19 mouse cellular contexts compared by ENCODE assay signal in the genomic region with DNA sequence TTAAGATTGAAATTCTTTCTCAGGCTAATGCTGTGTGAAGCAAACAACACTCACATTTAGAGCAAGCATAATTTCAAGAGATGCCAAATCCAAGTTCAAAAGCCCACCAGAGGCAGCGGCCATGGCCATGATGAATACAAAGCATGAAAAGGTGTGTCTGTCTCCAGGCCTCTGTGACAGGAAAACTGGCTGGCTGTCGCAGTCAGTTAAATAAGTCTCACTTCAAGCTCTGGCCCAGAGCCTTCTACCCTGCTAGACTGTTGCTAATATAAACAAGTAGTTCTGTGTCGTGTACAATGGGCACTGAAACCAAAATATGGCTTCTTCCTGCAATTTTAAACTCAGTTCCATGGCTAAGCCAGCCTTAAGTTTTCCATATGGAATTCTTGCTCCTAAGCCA.
A peak's percentile ranks its signal among the peaks of the same experiment; 100 is the strongest.
DNase-seq lines count a peak whose midpoint lies in the region; ATAC-seq and TF ChIP-seq lines count a peak whose summit lies in the region.
"Had no signal": no experiment of that assay in that cellular context is flagged by ENCODE, and none has a peak within 500 bp of the region (broad histone marks: within the 10 kb centered on the region; RNA-seq: fewer than 3 reads in every experiment).

No protein-coding gene starts in this region.

- H3K4me1 ChIP-seq in forebrain, embryonic 11.5 days (replicated peaks; ENCODE audit: control insufficient read depth, insufficient read depth, low read length), result no peaks in the 10 kb centered on the region
- peaks cover 6% of the 10 kb centered on the region; the same call in 1 of the 2 replicates for H3K4me1 ChIP-seq in forebrain, embryonic 13.5 days
- H3K4me1 ChIP-seq in hindbrain, postnatal 0 days (ENCODE audit: insufficient read depth, low read length), result no peaks in the 10 kb centered on the region
- peaks cover 15% of the 10 kb centered on the region; the same call in 1 of the 2 replicates for H3K4me1 ChIP-seq in hindbrain, embryonic 12.5 days
- no peaks in the 10 kb centered on the region for H3K4me1 ChIP-seq in midbrain, embryonic 11.5 days (ENCODE audit: control insufficient read depth, insufficient read depth, low read length)
- H3K4me1 ChIP-seq in midbrain, embryonic 10.5 days, result peaks cover 8% of the 10 kb centered on the region; the same call in 1 of the 2 replicates
- H3K4me1 ChIP-seq in embryonic facial prominence, embryonic 13.5 days, result peaks cover 11% of the 10 kb centered on the region
- no peaks in the 10 kb centered on the region for H3K4me1 ChIP-seq in heart, embryonic 11.5 days (ENCODE audit: control insufficient read depth, insufficient read depth, low read length)
- H3K4me1 ChIP-seq: heart, embryonic 12.5 days had no signal

- H3K27ac ChIP-seq in forebrain, embryonic 11.5 days (ENCODE audit: low read depth, low read length), result no peak overlapping the region
- no peak overlapping the region for H3K27ac ChIP-seq in forebrain, embryonic 13.5 days
- H3K27ac ChIP-seq in hindbrain, postnatal 0 days, result no peak overlapping the region
- no peak overlapping the region for H3K27ac ChIP-seq in hindbrain, embryonic 12.5 days
- H3K27ac ChIP-seq in midbrain, embryonic 11.5 days (ENCODE audit: low read depth, low read length), result no peak overlapping the region
- H3K27ac ChIP-seq in midbrain, embryonic 10.5 days (replicated peaks), result no peak overlapping the region
- H3K27ac ChIP-seq in embryonic facial prominence, embryonic 13.5 days, result peak overlapping the region; percentile 69; the same call in 1 of the 2 replicates
- H3K27ac ChIP-seq in heart, embryonic 11.5 days (ENCODE audit: low read depth, low read length), result no peak overlapping the region
- H3K27ac ChIP-seq: heart, adult 2 months; hindbrain, embryonic 10.5 days; hindbrain, embryonic 15.5 days had no signal

- 70% methylated on average over 3 of the region's 3 CpGs for WGBS in forebrain, embryonic 11.5 days
- 55% methylated on average over 3 of the region's 3 CpGs for WGBS in forebrain, embryonic 13.5 days
- 42% methylated on average over 3 of the region's 3 CpGs for WGBS in hindbrain, postnatal 0 days
- WGBS in hindbrain, embryonic 12.5 days, result 76% methylated on average over 3 of the region's 3 CpGs
- 61% methylated on average over 3 of the region's 3 CpGs for WGBS in midbrain, embryonic 11.5 days
- 73% methylated on average over 3 of the region's 3 CpGs for WGBS in midbrain, embryonic 10.5 days
- WGBS in embryonic facial prominence, embryonic 13.5 days, result 41% methylated on average over 3 of the region's 3 CpGs
- WGBS in heart, embryonic 11.5 days (ENCODE audit: insufficient replicate concordance), result 61% methylated on average over 3 of the region's 3 CpGs

- ATAC-seq in forebrain, embryonic 11.5 days (replicated peaks; ENCODE audit: low FRiP score), result no peak
- no peak for ATAC-seq in forebrain, embryonic 13.5 days
- no peak for ATAC-seq in hindbrain, postnatal 0 days
- ATAC-seq in hindbrain, embryonic 12.5 days (ENCODE audit: low FRiP score), result no peak
- no peak for ATAC-seq in midbrain, embryonic 11.5 days (ENCODE audit: low FRiP score)
- ATAC-seq in embryonic facial prominence, embryonic 13.5 days (ENCODE audit: insufficient number of reproducible peaks, insufficient read depth, low FRiP score, low TSS enrichment, low read depth), result no peak
- no peak for ATAC-seq in heart, embryonic 11.5 days (replicated peaks; ENCODE audit: insufficient number of reproducible peaks, low FRiP score, low TSS enrichment)
- ATAC-seq: inflammation-experienced regulatory T-cells, adult 6 months; intestine, postnatal 0 days had no signal

- no peaks in the 10 kb centered on the region for H3K36me3 ChIP-seq in forebrain, embryonic 11.5 days (ENCODE audit: control insufficient read depth, insufficient read depth, low read length)
- no peaks in the 10 kb centered on the region for H3K36me3 ChIP-seq in forebrain, embryonic 13.5 days (ENCODE audit: poor library complexity, severe bottlenecking)
- H3K36me3 ChIP-seq in hindbrain, postnatal 0 days (ENCODE audit: insufficient read depth, low read length), result no peaks in the 10 kb centered on the region
- no peaks in the 10 kb centered on the region for H3K36me3 ChIP-seq in hindbrain, embryonic 12.5 days
- no peaks in the 10 kb centered on the region for H3K36me3 ChIP-seq in midbrain, embryonic 11.5 days (ENCODE audit: control insufficient read depth, insufficient read depth, low read length)
- H3K36me3 ChIP-seq in midbrain, embryonic 10.5 days, result no peaks in the 10 kb centered on the region
- H3K36me3 ChIP-seq in embryonic facial prominence, embryonic 13.5 days, result peaks cover 12% of the 10 kb centered on the region; the same call in 1 of the 2 replicates
- H3K36me3 ChIP-seq in heart, embryonic 11.5 days (ENCODE audit: control insufficient read depth, insufficient read depth, low read length), result no peaks in the 10 kb centered on the region
- H3K36me3 ChIP-seq: heart, embryonic 12.5 days; hindbrain, embryonic 15.5 days had no signal

- TF ChIP-seq CTCF in hindbrain, postnatal 0 days (IDR thresholded peaks at IDR 0.05; ENCODE audit: low read depth), result no peak

- H3K4me3 ChIP-seq in forebrain, embryonic 11.5 days (ENCODE audit: low read depth, low read length), result no peak overlapping the region
- no peak overlapping the region for H3K4me3 ChIP-seq in forebrain, embryonic 13.5 days
- no peak overlapping the region for H3K4me3 ChIP-seq in hindbrain, postnatal 0 days (ENCODE audit: low read length)
- no peak overlapping the region for H3K4me3 ChIP-seq in hindbrain, embryonic 12.5 days
- no peak overlapping the region for H3K4me3 ChIP-seq in midbrain, embryonic 11.5 days (ENCODE audit: low read depth, low read length)
- no peak overlapping the region for H3K4me3 ChIP-seq in midbrain, embryonic 10.5 days
- H3K4me3 ChIP-seq in embryonic facial prominence, embryonic 13.5 days, result no peak overlapping the region
- H3K4me3 ChIP-seq in heart, embryonic 11.5 days (ENCODE audit: low read depth, low read length), result no peak overlapping the region
- H3K4me3 ChIP-seq: heart, adult 2 months; heart, embryonic 12.5 days; hindbrain, embryonic 10.5 days; hindbrain, embryonic 15.5 days had no signal

- peak; percentile 51 for DNase-seq in forebrain, embryonic 11.5 days (ENCODE audit: low spot score)
- DNase-seq in hindbrain, postnatal 0 days (ENCODE audit: low spot score), result peak; percentile 38
- peak; percentile 57 for DNase-seq in midbrain, embryonic 11.5 days (ENCODE audit: low spot score, missing footprints)
- no peak for DNase-seq in midbrain, embryonic 10.5 days (ENCODE audit: low spot score)
- DNase-seq: adrenal gland, postnatal 10 days; cerebellum, adult 11-12 months; cerebellum, adult 9-10 months; cerebellum, postnatal 25 days; gastrocnemius, postnatal 14 days; heart, adult 2 months had no signal

- no peak overlapping the region for H3K4me2 ChIP-seq in forebrain, embryonic 11.5 days (ENCODE audit: low read depth, low read length, severe bottlenecking)
- no peak overlapping the region for H3K4me2 ChIP-seq in forebrain, embryonic 13.5 days
- no peak overlapping the region for H3K4me2 ChIP-seq in hindbrain, postnatal 0 days (ENCODE audit: low read depth, low read length)
- no peak overlapping the region for H3K4me2 ChIP-seq in hindbrain, embryonic 12.5 days (replicated peaks)
- no peak overlapping the region for H3K4me2 ChIP-seq in midbrain, embryonic 11.5 days
- H3K4me2 ChIP-seq in embryonic facial prominence, embryonic 13.5 days, result no peak overlapping the region
- H3K4me2 ChIP-seq in heart, embryonic 11.5 days, result no peak overlapping the region
- H3K4me2 ChIP-seq: heart, embryonic 12.5 days; hindbrain, embryonic 15.5 days had no signal

- H3K9ac ChIP-seq in forebrain, embryonic 11.5 days (ENCODE audit: low read length), result no peak overlapping the region
- no peak overlapping the region for H3K9ac ChIP-seq in forebrain, embryonic 13.5 days
- no peak overlapping the region for H3K9ac ChIP-seq in hindbrain, postnatal 0 days (replicated peaks; ENCODE audit: low read length)
- no peak overlapping the region for H3K9ac ChIP-seq in hindbrain, embryonic 12.5 days
- H3K9ac ChIP-seq in midbrain, embryonic 11.5 days (ENCODE audit: low read length), result no peak overlapping the region
- no peak overlapping the region for H3K9ac ChIP-seq in embryonic facial prominence, embryonic 13.5 days
- no peak overlapping the region for H3K9ac ChIP-seq in heart, embryonic 11.5 days (ENCODE audit: low read depth, low read length)
- H3K9ac ChIP-seq: heart, embryonic 12.5 days; hindbrain, embryonic 15.5 days had no signal

- no peaks in the 10 kb centered on the region for H3K9me3 ChIP-seq in forebrain, embryonic 11.5 days (ENCODE audit: control insufficient read depth, low read length)
- no peaks in the 10 kb centered on the region for H3K9me3 ChIP-seq in forebrain, embryonic 13.5 days (replicated peaks)
- no peaks in the 10 kb centered on the region for H3K9me3 ChIP-seq in hindbrain, postnatal 0 days (ENCODE audit: low read length)
- no peaks in the 10 kb centered on the region for H3K9me3 ChIP-seq in hindbrain, embryonic 12.5 days (replicated peaks)
- H3K9me3 ChIP-seq in midbrain, embryonic 11.5 days (ENCODE audit: control insufficient read depth, low read length), result no peaks in the 10 kb centered on the region
- no peaks in the 10 kb centered on the region for H3K9me3 ChIP-seq in midbrain, embryonic 10.5 days (replicated peaks)
- no peaks in the 10 kb centered on the region for H3K9me3 ChIP-seq in embryonic facial prominence, embryonic 13.5 days
- no peaks in the 10 kb centered on the region for H3K9me3 ChIP-seq in heart, embryonic 11.5 days (replicated peaks; ENCODE audit: control insufficient read depth, low read length)
- H3K9me3 ChIP-seq: heart, embryonic 12.5 days; hindbrain, embryonic 10.5 days; hindbrain, embryonic 15.5 days had no signal

- H3K27me3 ChIP-seq in forebrain, embryonic 11.5 days (ENCODE audit: control insufficient read depth, insufficient read depth, low read length), result no peaks in the 10 kb centered on the region
- H3K27me3 ChIP-seq in forebrain, embryonic 13.5 days, result no peaks in the 10 kb centered on the region
- H3K27me3 ChIP-seq in hindbrain, postnatal 0 days (ENCODE audit: insufficient read depth, low read length), result no peaks in the 10 kb centered on the region
- H3K27me3 ChIP-seq in hindbrain, embryonic 12.5 days, result no peaks in the 10 kb centered on the region
- no peaks in the 10 kb centered on the region for H3K27me3 ChIP-seq in midbrain, embryonic 11.5 days (ENCODE audit: control insufficient read depth, insufficient read depth, low read length)
- H3K27me3 ChIP-seq in midbrain, embryonic 10.5 days (ENCODE audit: low read depth, poor library complexity, severe bottlenecking), result no peaks in the 10 kb centered on the region
- H3K27me3 ChIP-seq in embryonic facial prominence, embryonic 13.5 days, result no peaks in the 10 kb centered on the region
- no peaks in the 10 kb centered on the region for H3K27me3 ChIP-seq in heart, embryonic 11.5 days (ENCODE audit: control insufficient read depth, insufficient read depth, low read length)
- H3K27me3 ChIP-seq: heart, embryonic 12.5 days; hindbrain, embryonic 15.5 days had no signal
